Mouse (Mus musculus) E14TG2a.4 (cell line): ENCODE measurements around the gene Slc10a7.

Experiments used
- H3K27me3 ChIP-seq: 2 replicates; pipeline ENCODE4 v1.6.1; 2014; ENCODE audit warnings: low read length, control low read depth; ENCODE audit not compliant: insufficient read depth
- H3K36me3 ChIP-seq: 2 replicates; pipeline ENCODE4 v1.6.1; 2014; ENCODE audit warnings: low read length, control low read depth; ENCODE audit not compliant: insufficient read depth
- H3K4me1 ChIP-seq: replicated peaks from 2 replicates; pipeline ENCODE4 v1.6.1; 2014; ENCODE audit warnings: low read depth, low read length, control low read depth
- H3K4me3 ChIP-seq: replicated peaks from 2 replicates; pipeline ENCODE4 v1.5.1; 2014; ENCODE audit warnings: mild to moderate bottlenecking, low read length
- H3K9me3 ChIP-seq: 2 replicates; pipeline ENCODE4 v1.6.1; 2014; ENCODE audit warnings: low read length, control low read depth
- CTCF ChIP-seq: conservative IDR thresholded peaks from 2 replicates; pipeline ENCODE4 v1.5.1; 2014; ENCODE audit warnings: low read length
- NANOG ChIP-seq: IDR thresholded peaks from 2 replicates; pipeline ENCODE4 v1.6.1; 2014; ENCODE audit warnings: borderline replicate concordance, low read length, mixed read lengths
- POU5F1 ChIP-seq: IDR thresholded peaks from 2 replicates; pipeline ENCODE4 v1.6.1; 2014; ENCODE audit warnings: low read length, borderline replicate concordance

Gene Slc10a7

GRCm38 (mm10) chr8:78556773-78557434 is 47.8 kb downstream of the Slc10a7 start:
- no peaks in the 10 kb centered on the region for H3K27me3 ChIP-seq
- H3K4me3 ChIP-seq: peak overlapping the region; percentile 56
- 0 out of 2 replicates have a peak, but pooled peaks have one; percentile 49 for TF ChIP-seq POU5F1
- peak; percentile 66; the same call in 1 of the 2 replicates for TF ChIP-seq NANOG
- no peak for TF ChIP-seq CTCF
- peaks cover 72% of the 10 kb centered on the region for H3K4me1 ChIP-seq
- peaks cover 12% of the 10 kb centered on the region for H3K9me3 ChIP-seq
- H3K36me3 ChIP-seq: peaks cover 38% of the 10 kb centered on the region

DNA sequence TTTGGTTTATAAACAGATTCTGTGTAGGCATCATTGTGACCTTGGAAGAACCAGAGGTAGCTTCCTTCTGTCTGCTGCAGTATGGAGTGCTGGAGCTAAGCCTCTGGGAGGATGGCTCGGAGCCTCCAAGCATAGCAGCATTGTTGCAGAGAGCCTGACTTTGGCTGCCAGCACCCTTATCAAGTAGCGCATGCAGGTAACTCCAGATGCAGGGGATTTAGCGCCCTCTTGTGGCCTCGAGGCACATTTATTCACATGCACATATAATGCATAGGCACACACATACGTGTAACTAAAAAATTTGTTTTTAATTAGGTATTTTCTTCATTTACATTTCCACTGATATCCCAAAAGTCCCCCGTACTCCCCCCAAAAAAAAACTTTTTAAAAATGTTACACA is 52.5 kb downstream of the Slc10a7 start:
- TF ChIP-seq CTCF (peak; percentile 72), POU5F1 (no peak)
- Histone ChIP-seq H3K9me3 (peaks cover 12% of the 10 kb centered on the region), H3K4me1 (peaks cover 44% of the 10 kb centered on the region), H3K4me3 (no peak overlapping the region), H3K27me3 (no peaks in the 10 kb centered on the region), H3K36me3 (peaks cover 40% of the 10 kb centered on the region)

DNA sequence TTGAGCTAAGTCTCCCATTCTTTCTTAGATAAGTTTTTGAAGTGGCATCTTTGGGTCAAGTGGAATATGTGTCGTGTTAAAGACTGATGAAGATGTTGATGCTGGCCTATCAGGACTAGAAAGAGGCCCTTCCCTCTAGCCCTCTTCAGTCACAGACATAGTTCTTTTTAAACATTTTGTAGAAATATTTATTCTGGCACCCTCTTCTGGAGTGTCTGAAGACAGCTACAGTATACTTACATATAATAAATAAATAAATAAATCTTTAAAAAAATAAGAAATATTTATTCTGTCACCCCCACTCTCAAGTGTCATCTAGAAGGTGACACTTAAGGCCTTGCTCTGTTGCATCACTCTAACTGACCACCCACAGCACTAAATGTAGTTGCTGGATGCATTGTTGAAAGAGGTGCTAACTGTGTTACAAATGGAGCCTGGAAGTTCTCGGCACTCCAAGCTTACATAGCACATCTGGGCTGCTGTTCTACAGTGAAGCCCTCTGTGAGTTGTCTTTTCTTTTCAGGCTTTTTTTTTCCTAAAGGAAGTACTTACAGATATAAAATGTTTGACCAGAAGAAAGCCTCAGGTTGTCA is 54.4 kb downstream of the Slc10a7 start:
- Histone ChIP-seq H3K9me3 (peaks cover 12% of the 10 kb centered on the region), H3K36me3 (peaks cover 40% of the 10 kb centered on the region), H3K27me3 (no peaks in the 10 kb centered on the region), H3K4me1 (peaks cover 32% of the 10 kb centered on the region), H3K4me3 (no peak overlapping the region)
- no peak for TF ChIP-seq CTCF
- TF ChIP-seq POU5F1: no peak
- TF ChIP-seq NANOG: no peak

DNA sequence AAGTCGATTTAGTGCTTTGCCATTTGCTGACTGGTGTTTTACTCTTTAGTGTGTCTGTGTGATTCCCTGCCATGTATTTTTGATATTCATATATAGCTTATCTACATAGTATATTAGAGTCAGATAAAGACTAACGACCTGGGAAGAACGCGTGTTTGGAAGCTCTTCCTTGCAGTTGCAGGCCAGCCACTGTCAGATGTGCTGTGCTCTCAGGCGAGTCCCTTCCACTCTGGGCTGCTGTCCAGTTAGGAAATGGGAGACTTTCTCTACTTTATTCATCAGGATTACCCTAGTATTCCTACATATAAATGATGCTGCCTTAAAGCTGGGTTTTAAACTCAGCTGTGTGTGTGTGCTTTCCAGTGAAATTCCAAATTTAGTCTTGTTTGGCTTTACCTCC is 55.1 kb downstream of the Slc10a7 start:
- H3K27me3 ChIP-seq: no peaks in the 10 kb centered on the region
- peaks cover 12% of the 10 kb centered on the region for H3K9me3 ChIP-seq
- no peak overlapping the region for H3K4me3 ChIP-seq
- H3K4me1 ChIP-seq: peaks cover 26% of the 10 kb centered on the region
- TF ChIP-seq NANOG: no peak
- TF ChIP-seq POU5F1: no peak
- TF ChIP-seq CTCF: no peak
- H3K36me3 ChIP-seq: peaks cover 40% of the 10 kb centered on the region

DNA sequence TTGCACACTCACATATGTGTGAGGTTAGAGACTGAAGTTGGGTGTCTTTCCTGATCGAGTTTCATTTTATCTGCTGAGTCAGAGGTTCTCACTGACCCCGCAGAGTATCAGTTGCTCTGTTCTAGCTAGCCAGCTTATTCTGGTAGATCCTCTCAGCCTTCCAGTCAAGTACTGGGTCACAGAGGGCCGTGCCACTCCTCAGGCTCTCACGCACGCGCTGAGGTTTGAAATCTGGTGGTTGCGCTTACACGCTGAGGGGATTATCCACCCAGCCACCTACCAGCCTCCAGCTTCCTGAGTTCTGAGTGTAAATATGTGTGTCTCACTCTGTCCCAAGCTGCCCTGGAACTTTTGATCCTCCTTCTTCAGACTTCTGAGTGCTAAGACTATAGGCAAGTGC is 59.0 kb downstream of the Slc10a7 start:
- Histone ChIP-seq H3K9me3 (no peaks in the 10 kb centered on the region), H3K27me3 (no peaks in the 10 kb centered on the region), H3K36me3 (peaks cover 25% of the 10 kb centered on the region), H3K4me1 (peaks cover 22% of the 10 kb centered on the region), H3K4me3 (no peak overlapping the region)
- TF ChIP-seq NANOG (no peak), POU5F1 (no peak), CTCF (no peak)

GRCm38 (mm10) chr8:78571528-78571927 is 62.4 kb downstream of the Slc10a7 start:
- no peak for TF ChIP-seq POU5F1
- no peak for TF ChIP-seq CTCF
- no peak for TF ChIP-seq NANOG
- Histone ChIP-seq H3K4me1 (peaks cover 24% of the 10 kb centered on the region), H3K36me3 (peaks cover 39% of the 10 kb centered on the region), H3K9me3 (no peaks in the 10 kb centered on the region), H3K27me3 (no peaks in the 10 kb centered on the region), H3K4me3 (no peak overlapping the region)

GRCm38 (mm10) chr8:78574207-78574606 is 65.1 kb downstream of the Slc10a7 start:
- no peak for TF ChIP-seq POU5F1
- no peak for TF ChIP-seq NANOG
- TF ChIP-seq CTCF: no peak
- no peak overlapping the region for H3K4me3 ChIP-seq
- H3K9me3 ChIP-seq: no peaks in the 10 kb centered on the region
- no peaks in the 10 kb centered on the region for H3K27me3 ChIP-seq
- peaks cover 36% of the 10 kb centered on the region for H3K4me1 ChIP-seq
- H3K36me3 ChIP-seq: peaks cover 32% of the 10 kb centered on the region

DNA sequence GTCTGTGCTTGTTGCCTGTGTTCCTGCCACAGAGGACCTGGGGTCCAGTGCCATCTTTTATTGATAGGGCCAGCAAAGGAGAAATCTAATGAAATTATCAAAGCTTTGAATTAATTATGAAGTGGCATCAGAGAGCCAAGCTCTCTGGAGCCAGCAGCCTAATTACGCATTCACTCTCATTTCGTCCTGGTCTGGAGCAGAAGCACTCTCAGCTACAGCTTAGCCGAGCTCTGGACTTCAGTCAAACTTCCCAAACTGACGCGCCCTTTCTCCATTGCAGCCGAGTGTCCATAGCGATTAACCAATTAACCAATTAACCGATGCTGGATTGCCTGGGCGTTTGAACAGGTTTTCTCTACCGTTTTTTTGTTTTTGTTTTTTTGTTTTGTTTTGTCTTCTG is 68.4 kb downstream of the Slc10a7 start:
- no peaks in the 10 kb centered on the region for H3K9me3 ChIP-seq
- peaks cover 36% of the 10 kb centered on the region for H3K4me1 ChIP-seq
- H3K4me3 ChIP-seq: no peak overlapping the region
- TF ChIP-seq CTCF (no peak), POU5F1 (no peak), NANOG (no peak)
- H3K27me3 ChIP-seq: no peaks in the 10 kb centered on the region
- peaks cover 31% of the 10 kb centered on the region for H3K36me3 ChIP-seq

DNA sequence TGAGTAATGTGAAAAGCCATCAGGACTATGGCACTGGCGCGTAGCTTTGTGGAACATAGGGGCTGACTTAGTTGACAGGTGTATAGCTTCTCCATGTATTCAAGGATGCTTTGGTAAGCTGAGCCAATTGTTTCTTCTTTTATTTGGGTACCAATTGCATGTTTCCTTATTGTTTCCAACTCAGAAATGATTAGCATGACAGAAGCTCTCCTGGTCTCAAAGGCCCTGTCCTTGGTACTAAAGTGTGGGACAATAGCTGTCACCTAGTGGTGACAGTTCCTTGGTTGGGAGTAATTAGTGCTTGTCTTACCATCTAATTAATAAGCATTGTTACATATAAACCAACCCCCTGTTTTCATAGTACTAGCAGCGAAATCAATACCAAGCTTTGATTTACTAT is 68.9 kb downstream of the Slc10a7 start:
- Histone ChIP-seq H3K4me1 (peaks cover 32% of the 10 kb centered on the region), H3K36me3 (peaks cover 26% of the 10 kb centered on the region), H3K4me3 (no peak overlapping the region), H3K9me3 (no peaks in the 10 kb centered on the region), H3K27me3 (no peaks in the 10 kb centered on the region)
- peak; percentile 45; the same call in 1 of the 2 replicates for TF ChIP-seq POU5F1
- TF ChIP-seq NANOG: no peak
- TF ChIP-seq CTCF: no peak
